Mouse (Mus musculus): ENCODE measurements around the gene Ppm1n. TPM values are rescaled to one million over a fixed set of nuclear protein-coding genes. Genes with fewer than 3 reads are reported as not detected.

Ppm1n gene
- total RNA-seq, 1 experiment from 2014 or later = not detected

DNA sequence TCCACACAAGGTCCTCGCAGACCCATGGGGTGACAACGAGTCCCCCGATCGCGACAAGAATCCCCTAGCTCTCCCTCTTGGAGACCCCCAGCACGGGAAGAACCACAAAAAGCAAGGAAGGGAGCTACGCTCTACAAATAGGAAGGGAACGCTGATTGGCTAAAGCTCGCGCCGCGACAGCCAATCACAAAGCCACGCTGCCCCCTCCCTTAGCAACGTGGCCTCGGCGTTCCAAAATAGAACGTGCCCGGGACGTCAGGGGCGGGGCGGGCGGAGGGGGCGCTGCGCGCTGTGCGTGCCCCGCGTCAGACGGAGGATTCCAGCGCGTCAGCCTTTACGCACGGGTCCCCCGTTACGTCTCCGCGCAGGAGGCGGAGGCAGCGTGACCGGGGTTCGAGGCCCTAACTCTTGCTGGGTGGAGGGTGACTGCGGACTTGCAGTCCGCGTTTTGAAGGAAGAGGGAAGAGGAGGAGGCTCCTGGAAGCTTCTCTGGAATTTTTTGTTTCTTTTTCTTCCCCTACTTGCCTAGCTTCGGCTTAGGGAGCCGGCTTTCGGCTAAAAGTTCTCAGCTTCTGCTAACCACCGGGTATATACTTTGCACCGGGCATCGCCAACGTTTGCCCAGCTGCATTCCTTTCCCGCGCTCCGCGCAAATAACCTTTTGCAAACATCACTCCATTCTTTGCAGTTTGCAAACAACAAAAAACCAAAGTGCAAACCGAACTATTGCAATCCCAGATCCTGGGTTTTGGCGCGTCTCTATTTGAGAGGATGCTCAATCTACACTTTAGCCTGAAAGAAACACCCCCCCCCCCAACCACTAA, 28.8 kb upstream of the Ppm1n start:
- peak; percentile 71 for ATAC-seq (replicated peaks; ENCODE audit: insufficient number of reproducible peaks, low FRiP score, low TSS enrichment, poor library complexity, severe bottlenecking)

GRCm38 (mm10) chr7:19307739-19308453, 28.0 kb upstream of the Ppm1n start:
- ATAC-seq (replicated peaks; ENCODE audit: insufficient number of reproducible peaks, low FRiP score, low TSS enrichment, poor library complexity, severe bottlenecking) = no peak; the same call in 1 of the 2 replicates

GRCm38 (mm10) chr7:19306819-19307738, 27.2 kb upstream of the Ppm1n start:
- ATAC-seq (replicated peaks; ENCODE audit: insufficient number of reproducible peaks, low FRiP score, low TSS enrichment, poor library complexity, severe bottlenecking) = no peak

DNA sequence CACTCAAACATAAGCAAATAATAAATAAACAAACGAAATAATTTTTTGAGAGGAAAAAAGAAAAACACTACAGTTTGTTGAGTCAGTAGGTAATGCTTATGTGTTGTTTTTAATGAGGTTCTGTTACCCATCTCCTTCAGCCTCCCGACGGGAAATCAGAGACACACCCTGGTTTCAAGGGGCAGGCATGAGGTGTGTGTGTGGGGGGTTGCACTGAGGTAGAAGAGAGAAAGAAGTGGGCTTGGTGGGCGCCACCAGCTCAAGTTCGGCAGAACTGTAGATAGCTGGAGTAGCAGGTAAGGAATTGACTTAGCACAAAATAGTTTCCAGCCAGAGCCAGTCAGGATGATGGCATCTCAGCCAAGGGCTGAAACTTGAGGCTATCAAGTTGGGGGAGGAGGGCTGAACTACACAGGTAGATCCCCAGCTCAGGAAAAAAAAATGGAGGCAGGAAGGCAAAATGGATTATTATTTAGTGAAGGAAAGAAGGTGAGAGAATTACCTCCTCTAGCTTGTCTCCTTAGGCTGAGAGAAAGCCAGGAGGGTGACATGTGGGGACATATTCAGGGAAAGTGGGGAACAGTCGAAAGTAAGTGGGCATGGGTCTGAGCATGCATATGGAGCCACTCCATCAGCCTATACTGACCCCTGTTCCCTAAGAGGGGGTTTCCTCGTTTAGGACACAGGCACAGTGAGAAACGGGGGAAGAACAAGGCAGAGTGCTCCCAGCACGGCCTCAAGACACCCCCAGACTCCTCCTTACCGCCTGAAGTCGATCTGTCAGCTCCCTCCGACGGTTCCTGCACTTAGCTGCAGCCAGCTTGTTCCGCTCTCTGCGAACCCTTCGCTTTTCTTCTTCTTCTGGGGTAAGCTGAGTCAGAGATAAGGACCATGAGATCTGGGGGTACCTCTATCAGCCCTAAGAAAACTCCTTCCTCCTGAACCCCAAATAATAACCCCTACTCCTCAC, 26.2 kb upstream of the Ppm1n start:
- no peak for ATAC-seq (replicated peaks; ENCODE audit: insufficient number of reproducible peaks, low FRiP score, low TSS enrichment, poor library complexity, severe bottlenecking)

- no peak for ATAC-seq (replicated peaks; ENCODE audit: insufficient number of reproducible peaks, low FRiP score, low TSS enrichment, poor library complexity, severe bottlenecking)
These were observed 25.5 kb upstream of the Ppm1n start for GRCm38 (mm10) chr7:19305413-19305735.

- ATAC-seq (replicated peaks; ENCODE audit: insufficient number of reproducible peaks, low FRiP score, low TSS enrichment, poor library complexity, severe bottlenecking) = no peak
These were observed 24.9 kb upstream of the Ppm1n start for GRCm38 (mm10) chr7:19304501-19305412.

DNA sequence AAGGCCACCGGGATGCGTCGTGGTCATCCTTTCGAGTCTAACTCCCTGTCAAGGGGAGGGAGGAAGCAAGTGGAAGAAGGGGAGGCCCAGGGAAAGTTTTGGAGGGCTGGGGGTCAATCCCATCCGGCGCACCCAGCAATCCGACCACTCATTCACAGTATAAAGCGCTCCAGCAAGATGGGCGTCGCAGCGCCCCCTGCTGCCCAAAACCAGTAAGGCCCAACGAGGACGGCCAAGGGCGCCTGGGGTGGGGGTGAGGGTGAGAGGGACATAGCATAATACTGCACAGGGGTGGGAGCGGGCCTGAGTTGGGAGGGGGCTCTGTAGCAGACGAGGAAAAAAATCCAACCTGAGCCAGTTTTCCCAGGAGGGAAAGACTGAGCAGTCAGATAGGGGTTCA, 23.9 kb upstream of the Ppm1n start:
- ATAC-seq (replicated peaks; ENCODE audit: insufficient number of reproducible peaks, low FRiP score, low TSS enrichment, poor library complexity, severe bottlenecking) = 0 out of 2 replicates have a peak, but pooled peaks have one; percentile 24

- ATAC-seq (replicated peaks; ENCODE audit: insufficient number of reproducible peaks, low FRiP score, low TSS enrichment, poor library complexity, severe bottlenecking) = no peak
These were observed 23.1 kb upstream of the Ppm1n start for GRCm38 (mm10) chr7:19303046-19303305.

GRCm38 (mm10) chr7:19302264-19303045, 22.6 kb upstream of the Ppm1n start:
- ATAC-seq (replicated peaks; ENCODE audit: insufficient number of reproducible peaks, low FRiP score, low TSS enrichment, poor library complexity, severe bottlenecking) = no peak

DNA sequence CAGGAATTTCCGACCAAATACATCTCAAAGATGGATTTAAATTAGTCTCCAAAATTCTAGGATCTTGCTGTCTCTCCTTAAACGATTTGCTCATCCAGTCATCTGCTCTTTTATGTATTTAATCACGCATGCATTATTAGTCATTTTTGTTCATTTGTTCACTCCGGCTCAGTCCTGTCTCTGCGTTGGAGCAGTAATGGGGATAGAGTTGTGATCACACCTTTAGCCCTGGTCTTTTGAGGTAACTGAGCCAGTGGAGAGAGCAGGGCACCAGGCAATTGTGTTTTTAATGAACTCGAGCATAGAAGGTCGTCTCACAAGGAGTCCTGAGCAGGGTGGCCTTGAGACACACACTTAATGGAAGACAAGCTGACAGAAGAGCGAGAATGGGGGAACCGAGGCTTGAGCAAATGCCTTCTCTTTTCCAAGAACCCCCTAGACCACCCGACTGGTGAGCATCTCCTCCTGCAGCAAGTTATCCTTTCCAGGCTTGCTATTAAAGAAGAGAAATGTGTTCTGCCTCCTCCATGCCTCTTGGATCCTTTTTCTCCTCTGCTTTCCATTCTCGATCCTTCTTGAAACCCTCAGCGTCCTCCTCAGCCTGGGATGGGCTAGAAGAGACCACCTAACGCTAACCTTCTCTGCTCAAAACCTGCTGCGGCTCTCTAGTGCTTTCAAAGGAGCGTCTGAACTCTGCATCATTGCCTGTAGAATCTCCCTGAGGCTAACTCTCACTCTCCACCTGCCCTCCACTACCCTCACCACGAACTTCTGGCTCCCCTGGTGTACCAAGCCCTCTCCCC, 21.8 kb upstream of the Ppm1n start:
- ATAC-seq (replicated peaks; ENCODE audit: insufficient number of reproducible peaks, low FRiP score, low TSS enrichment, poor library complexity, severe bottlenecking) = no peak

DNA sequence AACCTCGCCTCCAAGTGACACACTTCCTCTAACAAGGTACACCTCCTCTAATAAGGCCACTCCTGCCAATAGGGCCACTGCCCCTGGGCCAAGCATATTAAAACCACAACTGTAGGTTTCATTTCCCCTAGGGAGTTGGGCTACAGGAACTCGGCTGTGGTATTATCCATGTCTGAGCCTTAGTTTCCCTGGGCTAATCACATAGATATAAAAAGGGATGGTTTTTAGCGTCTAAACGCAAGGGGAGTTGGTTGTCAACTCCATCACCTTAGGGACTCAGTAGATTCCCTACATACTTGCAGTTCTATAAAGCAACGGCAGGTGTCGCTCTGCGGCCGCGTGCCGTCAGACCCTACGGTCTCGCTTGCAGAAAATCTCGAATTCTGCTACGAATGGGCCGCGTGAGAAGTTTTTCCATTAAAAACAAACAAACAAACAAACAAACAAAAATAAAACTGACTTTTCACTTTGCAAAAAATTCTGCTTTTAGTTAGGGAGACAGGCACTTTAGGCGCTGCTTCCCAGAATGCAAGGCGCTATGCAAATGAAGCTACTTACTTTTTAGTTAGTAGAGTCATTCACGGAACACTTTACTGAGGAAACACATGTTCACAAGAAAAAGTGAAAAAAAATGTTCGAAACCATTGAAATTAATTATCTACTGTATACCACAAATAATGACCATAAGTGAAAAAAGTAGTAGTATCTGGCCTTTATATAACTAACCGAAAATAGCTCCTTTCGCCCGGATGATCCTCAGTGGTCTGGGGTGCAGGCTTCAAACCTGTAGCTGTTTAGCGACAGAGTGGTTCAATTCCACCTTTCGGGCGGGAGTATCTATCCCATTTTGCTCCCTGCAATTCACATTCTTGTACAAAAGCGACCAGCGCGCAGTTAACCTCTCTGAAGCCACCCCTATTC, 20.9 kb upstream of the Ppm1n start:
- ATAC-seq (replicated peaks; ENCODE audit: insufficient number of reproducible peaks, low FRiP score, low TSS enrichment, poor library complexity, severe bottlenecking) = peak; percentile 45

DNA sequence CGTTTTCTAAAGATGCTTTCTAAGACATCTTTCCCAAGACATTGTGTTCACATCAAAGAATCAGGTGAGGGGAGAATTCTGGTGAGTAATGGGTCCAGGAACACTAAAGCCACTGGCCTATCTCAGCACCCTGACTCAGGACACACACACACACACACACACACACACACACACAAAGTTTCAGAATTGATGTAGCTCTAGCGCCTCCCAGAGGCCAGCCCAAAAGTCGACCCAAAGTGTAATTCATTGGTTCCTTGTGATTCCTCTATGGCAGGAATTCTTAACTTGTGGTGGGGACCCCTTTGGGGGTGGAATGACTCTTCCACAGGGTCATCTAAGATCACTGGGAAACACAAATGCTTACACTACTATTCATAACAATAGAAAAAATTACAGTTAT, 19.3 kb upstream of the Ppm1n start:
- no peak for ATAC-seq (replicated peaks; ENCODE audit: insufficient number of reproducible peaks, low FRiP score, low TSS enrichment, poor library complexity, severe bottlenecking)

DNA sequence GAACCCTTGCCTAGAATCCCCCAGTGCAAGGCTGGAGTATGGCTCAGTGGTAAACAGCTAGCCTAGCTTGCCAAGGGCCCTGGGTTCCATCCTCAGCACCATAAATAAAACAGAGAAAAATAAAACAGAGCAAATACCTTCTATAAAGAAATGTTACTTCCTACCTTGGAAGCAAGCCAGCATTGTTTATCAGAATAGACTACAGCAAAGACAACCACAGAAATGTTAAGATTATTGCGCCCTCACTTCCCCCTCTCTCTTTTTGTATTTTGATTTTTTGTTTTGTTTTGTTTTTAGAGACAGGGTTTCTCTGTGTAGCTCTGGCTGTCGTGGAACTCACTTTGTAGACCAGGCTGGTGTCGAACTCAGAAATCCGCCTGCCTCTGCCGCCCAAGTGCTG, 17.9 kb upstream of the Ppm1n start:
- ATAC-seq (replicated peaks; ENCODE audit: insufficient number of reproducible peaks, low FRiP score, low TSS enrichment, poor library complexity, severe bottlenecking) = no peak

DNA sequence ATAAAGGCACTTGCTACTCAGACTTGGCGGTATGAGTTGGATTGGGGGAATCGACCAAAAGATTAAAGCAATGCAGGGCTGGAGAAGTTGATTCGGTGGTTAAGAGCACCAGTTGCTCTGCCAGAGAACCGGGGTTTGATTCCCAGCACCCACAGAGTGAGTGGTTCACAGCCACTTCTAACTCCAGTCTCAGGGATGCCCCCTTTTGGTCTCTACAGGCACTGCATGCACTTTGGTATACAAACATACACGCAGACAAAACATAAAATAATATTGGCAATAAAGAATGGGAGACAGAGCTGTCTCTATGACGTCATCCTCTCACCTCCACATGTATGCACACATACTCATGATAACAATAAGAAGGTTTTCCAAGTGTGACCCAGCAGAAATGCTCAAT, 17.2 kb upstream of the Ppm1n start:
- ATAC-seq (replicated peaks; ENCODE audit: insufficient number of reproducible peaks, low FRiP score, low TSS enrichment, poor library complexity, severe bottlenecking) = no peak
